Mouse (Mus musculus): ENCODE data around the gene Setd1a. TPM values are rescaled to one million over a fixed set of nuclear protein-coding genes. Genes with fewer than 3 reads are reported as not detected.

Gene Setd1a
- total and polyA plus RNA-seq, 2 experiments from 2014 or later = 16.4 to 18.0 TPM

DNA sequence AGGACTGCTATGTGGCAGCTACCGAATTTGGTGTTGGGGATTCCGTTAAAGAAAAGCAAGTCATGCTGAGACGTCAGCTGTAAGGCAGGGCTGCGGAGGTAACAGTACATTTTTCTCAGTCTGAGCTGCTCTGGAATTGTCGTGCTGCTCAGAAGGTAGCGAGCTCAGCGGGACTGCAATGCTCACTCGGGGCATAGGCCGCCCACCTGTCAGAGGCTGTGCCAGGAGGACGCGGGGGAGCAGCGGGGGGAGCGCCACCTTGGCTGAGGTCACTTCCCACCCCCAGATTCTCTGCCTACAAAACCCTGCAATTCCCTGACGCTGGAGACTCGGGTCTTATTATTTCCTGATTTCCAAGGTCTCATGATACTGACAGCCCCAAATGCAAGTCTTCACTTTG is 64.4 kb downstream of the Setd1a start:
- no peak for TF ChIP-seq CTCF (IDR thresholded peaks at IDR 0.05)
- H3K9ac ChIP-seq (replicated peaks; ENCODE audit: low read length, poor library complexity, severe bottlenecking) = peak overlapping the region; percentile 68
- no peaks in the 10 kb centered on the region for H3K4me1 ChIP-seq (ENCODE audit: insufficient read depth, low read length)
- ATAC-seq (ENCODE audit: low FRiP score) (peak; percentile 20; the same call in 1 of the 2 replicates), DNase-seq (ENCODE audit: low spot score) (peak; percentile 14)
- H3K27me3 ChIP-seq (ENCODE audit: insufficient read depth, low read length) = no peaks in the 10 kb centered on the region
- H3K27ac ChIP-seq (ENCODE audit: low read depth, low read length) = peak overlapping the region; percentile 85
- peak overlapping the region; percentile 95 for H3K4me2 ChIP-seq (ENCODE audit: low read depth, low read length, poor library complexity, severe bottlenecking)
- H3K9me3 ChIP-seq (ENCODE audit: low read length) = no peaks in the 10 kb centered on the region
- peaks cover 8% of the 10 kb centered on the region; the same call in 1 of the 2 replicates for H3K36me3 ChIP-seq (ENCODE audit: insufficient read depth, low read length)
- peak overlapping the region; percentile 74 for H3K4me3 ChIP-seq (ENCODE audit: low read depth, low read length)
- WGBS = 2% methylated on average over 15 of the region's 15 CpGs

- Histone ChIP-seq H3K9ac (replicated peaks; ENCODE audit: low read length, poor library complexity, severe bottlenecking) (peak overlapping the region; percentile 68), H3K36me3 (ENCODE audit: insufficient read depth, low read length) (peaks cover 9% of the 10 kb centered on the region; the same call in 1 of the 2 replicates), H3K4me3 (ENCODE audit: low read depth, low read length) (peak overlapping the region; percentile 74), H3K27me3 (ENCODE audit: insufficient read depth, low read length) (no peaks in the 10 kb centered on the region), H3K9me3 (ENCODE audit: low read length) (no peaks in the 10 kb centered on the region), H3K27ac (ENCODE audit: low read depth, low read length) (peak overlapping the region; percentile 85), H3K4me1 (ENCODE audit: insufficient read depth, low read length) (no peaks in the 10 kb centered on the region), H3K4me2 (ENCODE audit: low read depth, low read length, poor library complexity, severe bottlenecking) (peak overlapping the region; percentile 95)
- under 1% methylated on average over 43 of the region's 46 CpGs for WGBS
- ATAC-seq (ENCODE audit: low FRiP score) (peak; percentile 96), DNase-seq (ENCODE audit: low spot score) (peak; percentile 98)
- no peak for TF ChIP-seq CTCF (IDR thresholded peaks at IDR 0.05)
Measured at GRCm38 (mm10) chr7:127841340-127842000, 65.0 kb downstream of the Setd1a start.

- ATAC-seq (ENCODE audit: low FRiP score) = peak; percentile 41
- Histone ChIP-seq H3K9ac (replicated peaks; ENCODE audit: low read length, poor library complexity, severe bottlenecking) (peak overlapping the region; percentile 56), H3K9me3 (ENCODE audit: low read length) (no peaks in the 10 kb centered on the region), H3K4me3 (ENCODE audit: low read depth, low read length) (peak overlapping the region; percentile 74), H3K4me2 (ENCODE audit: low read depth, low read length, poor library complexity, severe bottlenecking) (peak overlapping the region; percentile 95), H3K27me3 (ENCODE audit: insufficient read depth, low read length) (no peaks in the 10 kb centered on the region), H3K36me3 (ENCODE audit: insufficient read depth, low read length) (peaks cover 14% of the 10 kb centered on the region; the same call in 1 of the 2 replicates), H3K27ac (ENCODE audit: low read depth, low read length) (peak overlapping the region; percentile 85), H3K4me1 (ENCODE audit: insufficient read depth, low read length) (no peaks in the 10 kb centered on the region)
- no peak for TF ChIP-seq CTCF (IDR thresholded peaks at IDR 0.05)
- under 1% methylated on average over 40 of the region's 40 CpGs for WGBS
- DNase-seq (ENCODE audit: low spot score) = peak; percentile 76
Measured at GRCm38 (mm10) chr7:127842001-127842718, 65.7 kb downstream of the Setd1a start.

Other genes starting within 250 kb of the Setd1a start
- gene Tmem265, start 215.3 kb upstream of the Setd1a start, total RNA-seq (2014; rRNA removed) = 1.9 and 2.7 TPM in 2 replicates
- 8.7 and 9.7 TPM in 2 replicates for gene Tmem265, start 215.3 kb upstream of the Setd1a start, polyA plus RNA-seq (2015; fragmentation: Nextera tagmentation; extraction: Ambion mirVana)
- gene Phkg2, start 203.3 kb upstream of the Setd1a start, total RNA-seq (2014; rRNA removed) = 54.0 and 60.9 TPM in 2 replicates
- 62.5 and 64.7 TPM in 2 replicates for gene Phkg2, start 203.3 kb upstream of the Setd1a start, polyA plus RNA-seq (2015; fragmentation: Nextera tagmentation; extraction: Ambion mirVana)
- gene Ccdc189, start 188.1 kb upstream of the Setd1a start, total RNA-seq (2014; rRNA removed) = 6.7 and 8.1 TPM in 2 replicates
- gene Ccdc189, start 188.1 kb upstream of the Setd1a start, polyA plus RNA-seq (2015; fragmentation: Nextera tagmentation; extraction: Ambion mirVana) = 11.8 and 13.5 TPM in 2 replicates
- 34.5 and 42.9 TPM in 2 replicates for gene Rnf40, start 187.9 kb upstream of the Setd1a start, total RNA-seq (2014; rRNA removed)
- 38.1 and 40.9 TPM in 2 replicates for gene Rnf40, start 187.9 kb upstream of the Setd1a start, polyA plus RNA-seq (2015; fragmentation: Nextera tagmentation; extraction: Ambion mirVana)
- gene Zfp629, start 160.9 kb upstream of the Setd1a start, total RNA-seq (2014; rRNA removed) = 36.1 and 42.6 TPM in 2 replicates
- 15.1 and 15.5 TPM in 2 replicates for gene Zfp629, start 160.9 kb upstream of the Setd1a start, polyA plus RNA-seq (2015; fragmentation: Nextera tagmentation; extraction: Ambion mirVana)
- gene Bcl7c, start 67.7 kb upstream of the Setd1a start, total RNA-seq (2014; rRNA removed) = 115 and 131 TPM in 2 replicates
- gene Bcl7c, start 67.7 kb upstream of the Setd1a start, polyA plus RNA-seq (2015; fragmentation: Nextera tagmentation; extraction: Ambion mirVana) = 41.3 and 49.2 TPM in 2 replicates
- 5.5 and 5.6 TPM in 2 replicates for gene Ctf1, start 63.9 kb upstream of the Setd1a start, total RNA-seq (2014; rRNA removed)
- gene Ctf1, start 63.9 kb upstream of the Setd1a start, polyA plus RNA-seq (2015; fragmentation: Nextera tagmentation; extraction: Ambion mirVana) = 3.2 and 3.8 TPM in 2 replicates
- gene Ctf2, start 44.5 kb upstream of the Setd1a start, total RNA-seq (2014; rRNA removed) = not detected in 2 replicates
- gene Ctf2, start 44.5 kb upstream of the Setd1a start, polyA plus RNA-seq (2015; fragmentation: Nextera tagmentation; extraction: Ambion mirVana) = not detected in 2 replicates
- gene Fbxl19, start 32.1 kb upstream of the Setd1a start, total RNA-seq (2014; rRNA removed) = 207 and 221 TPM in 2 replicates
- gene Fbxl19, start 32.1 kb upstream of the Setd1a start, polyA plus RNA-seq (2015; fragmentation: Nextera tagmentation; extraction: Ambion mirVana) = 5.9 and 8.3 TPM in 2 replicates
- gene Orai3, start 6.9 kb upstream of the Setd1a start, total RNA-seq (2014; rRNA removed) = 14.8 and 17.6 TPM in 2 replicates
- gene Orai3, start 6.9 kb upstream of the Setd1a start, polyA plus RNA-seq (2015; fragmentation: Nextera tagmentation; extraction: Ambion mirVana) = 9.9 and 10.0 TPM in 2 replicates
- gene Gm49388, start 8.9 kb downstream of the Setd1a start, total RNA-seq (2014; rRNA removed) = not detected in 2 replicates
- gene Gm49388, start 8.9 kb downstream of the Setd1a start, polyA plus RNA-seq (2015; fragmentation: Nextera tagmentation; extraction: Ambion mirVana) = not detected in 2 replicates
- 7.1 and 12.8 TPM in 2 replicates for gene Hsd3b7, start 23.9 kb downstream of the Setd1a start, total RNA-seq (2014; rRNA removed)
- gene Hsd3b7, start 23.9 kb downstream of the Setd1a start, polyA plus RNA-seq (2015; fragmentation: Nextera tagmentation; extraction: Ambion mirVana) = 8.6 and 11.3 TPM in 2 replicates
- 6.7 and 7.1 TPM in 2 replicates for gene Stx4a, start 47.6 kb downstream of the Setd1a start, total RNA-seq (2014; rRNA removed)
- gene Stx4a, start 47.6 kb downstream of the Setd1a start, polyA plus RNA-seq (2015; fragmentation: Nextera tagmentation; extraction: Ambion mirVana) = 20.0 and 20.7 TPM in 2 replicates
- gene Stx1b, start 47.9 kb downstream of the Setd1a start, total RNA-seq (2014; rRNA removed) = 83.6 and 88.9 TPM in 2 replicates
- 83.9 and 87.1 TPM in 2 replicates for gene Stx1b, start 47.9 kb downstream of the Setd1a start, polyA plus RNA-seq (2015; fragmentation: Nextera tagmentation; extraction: Ambion mirVana)
- gene Zfp646, start 99.6 kb downstream of the Setd1a start, total RNA-seq (2014; rRNA removed) = 32.3 and 33.8 TPM in 2 replicates
- 3.8 and 4.2 TPM in 2 replicates for gene Zfp646, start 99.6 kb downstream of the Setd1a start, polyA plus RNA-seq (2015; fragmentation: Nextera tagmentation; extraction: Ambion mirVana)
- gene Zfp668, start 100.2 kb downstream of the Setd1a start, total RNA-seq (2014; rRNA removed) = 27.8 and 31.0 TPM in 2 replicates
- gene Zfp668, start 100.2 kb downstream of the Setd1a start, polyA plus RNA-seq (2015; fragmentation: Nextera tagmentation; extraction: Ambion mirVana) = 26.0 and 29.7 TPM in 2 replicates
- gene Prss53, start 114.3 kb downstream of the Setd1a start, total RNA-seq (2014; rRNA removed) = 0.55 and 1.0 TPM in 2 replicates
- gene Prss53, start 114.3 kb downstream of the Setd1a start, polyA plus RNA-seq (2015; fragmentation: Nextera tagmentation; extraction: Ambion mirVana) = 0.77 and 0.82 TPM in 2 replicates
- gene Gm21974, start 118.8 kb downstream of the Setd1a start, total RNA-seq (2014; rRNA removed) = 0.16 TPM in 1 of 2 replicates, not detected in the other
- gene Gm21974, start 118.8 kb downstream of the Setd1a start, polyA plus RNA-seq (2015; fragmentation: Nextera tagmentation; extraction: Ambion mirVana) = not detected in 2 replicates
- 22.7 and 30.3 TPM in 2 replicates for gene Vkorc1, start 118.9 kb downstream of the Setd1a start, total RNA-seq (2014; rRNA removed)
- gene Vkorc1, start 118.9 kb downstream of the Setd1a start, polyA plus RNA-seq (2015; fragmentation: Nextera tagmentation; extraction: Ambion mirVana) = 61.2 and 62.8 TPM in 2 replicates
- 47.8 and 77.7 TPM in 2 replicates for gene Bckdk, start 127.4 kb downstream of the Setd1a start, total RNA-seq (2014; rRNA removed)
- gene Bckdk, start 127.4 kb downstream of the Setd1a start, polyA plus RNA-seq (2015; fragmentation: Nextera tagmentation; extraction: Ambion mirVana) = 52.7 and 63.7 TPM in 2 replicates
- gene Kat8, start 135.8 kb downstream of the Setd1a start, total RNA-seq (2014; rRNA removed) = 28.1 and 33.7 TPM in 2 replicates
- gene Kat8, start 135.8 kb downstream of the Setd1a start, polyA plus RNA-seq (2015; fragmentation: Nextera tagmentation; extraction: Ambion mirVana) = 34.8 TPM in 2 replicates
- gene Prss8, start 153.4 kb downstream of the Setd1a start, total RNA-seq (2014; rRNA removed) = 0.90 and 2.7 TPM in 2 replicates
- gene Prss8, start 153.4 kb downstream of the Setd1a start, polyA plus RNA-seq (2015; fragmentation: Nextera tagmentation; extraction: Ambion mirVana) = 0.37 and 0.69 TPM in 2 replicates
- gene Prss36, start 170.1 kb downstream of the Setd1a start, total RNA-seq (2014; rRNA removed) = 6.1 and 20.1 TPM in 2 replicates
- gene Prss36, start 170.1 kb downstream of the Setd1a start, polyA plus RNA-seq (2015; fragmentation: Nextera tagmentation; extraction: Ambion mirVana) = 13.3 and 15.5 TPM in 2 replicates
- 29.3 and 41.9 TPM in 2 replicates for gene Fus, start 190.8 kb downstream of the Setd1a start, total RNA-seq (2014; rRNA removed)
- 207 and 244 TPM in 2 replicates for gene Fus, start 190.8 kb downstream of the Setd1a start, polyA plus RNA-seq (2015; fragmentation: Nextera tagmentation; extraction: Ambion mirVana)
- gene Pycard, start 217.2 kb downstream of the Setd1a start, total RNA-seq (2014; rRNA removed) = 4.3 and 6.6 TPM in 2 replicates
- 7.8 and 10.8 TPM in 2 replicates for gene Pycard, start 217.2 kb downstream of the Setd1a start, polyA plus RNA-seq (2015; fragmentation: Nextera tagmentation; extraction: Ambion mirVana)
- gene Trim72, start 227.3 kb downstream of the Setd1a start, total RNA-seq (2014; rRNA removed) = 0.19 and 0.77 TPM in 2 replicates
- gene Trim72, start 227.3 kb downstream of the Setd1a start, polyA plus RNA-seq (2015; fragmentation: Nextera tagmentation; extraction: Ambion mirVana) = not detected in 2 replicates

Data from midbrain, postnatal 0 days (tissue).